Mouse (Mus musculus) lung, embryonic 16.5 days (tissue): ENCODE results near the gene Fgf22. TPM values are rescaled to one million over a fixed set of nuclear protein-coding genes. Genes with fewer than 3 reads are reported as not detected.

ENCODE experiments used
- ATAC-seq: fragments of 200-750 bp; cut with Nextera tagmentation; 2 replicates; pipeline ENCODE4 v1.8.0; 2017; ENCODE audit warnings: low read depth, mild to moderate bottlenecking, moderate library complexity
- H3K27ac ChIP-seq: fragments of 300-500 bp; sonication (generic); 2 replicates; pipeline ENCODE4 v1.5.1; 2014; ENCODE audit warnings: mild to moderate bottlenecking, control low read depth, low read length
- H3K27me3 ChIP-seq: fragments of 300-500 bp; sonication (generic); 2 replicates; pipeline ENCODE4 v1.6.1; 2014; ENCODE audit warnings: low read depth, low read length, mixed read lengths; ENCODE audit not compliant: control insufficient read depth, insufficient read depth
- H3K36me3 ChIP-seq: fragments of 300-500 bp; sonication (generic); 2 replicates; pipeline ENCODE4 v1.6.1; 2014; ENCODE audit warnings: low read length; ENCODE audit not compliant: control insufficient read depth, insufficient read depth
- H3K4me1 ChIP-seq: fragments of 300-500 bp; sonication (generic); replicated peaks from 2 replicates; pipeline ENCODE4 v1.6.1; 2014; ENCODE audit warnings: low read length, mixed read lengths; ENCODE audit not compliant: control insufficient read depth, insufficient read depth
- H3K4me2 ChIP-seq: fragments of 300-500 bp; sonication (generic); 2 replicates; pipeline ENCODE4 v1.6.1; 2014; ENCODE audit warnings: low read depth, low read length, control low read depth
- H3K4me3 ChIP-seq: fragments of 300-500 bp; sonication (generic); 2 replicates; pipeline ENCODE4 v1.5.1; 2014; ENCODE audit warnings: mild to moderate bottlenecking, low read length, control low read depth
- H3K9ac ChIP-seq: fragments of 300-500 bp; sonication (generic); 2 replicates; pipeline ENCODE4 v1.6.1; 2014; ENCODE audit warnings: low read length, control low read depth
- H3K9me3 ChIP-seq: fragments of 300-500 bp; sonication (generic); 2 replicates; pipeline ENCODE4 v1.6.1; 2016; ENCODE audit warnings: low read length; ENCODE audit not compliant: control insufficient read depth
- WGBS: fragments of 180-500 bp; shearing (Covaris S2); extraction: QIAGEN DNeasy Blood & Tissue Kit; methylation state at CpG from one replicate; pipeline ENCODE4 v1.1.7; 2014; 5-methylcytosine and 5-hydroxymethylcytosine counted together
- polyA plus RNA-seq: library from polyadenylated mRNA; unstranded; fragments of >200 nt; fragmentation: Nextera tagmentation; extraction: Ambion mirVana; gene quantifications from 2 replicates; pipeline ENCODE4 v1.2.1, GENCODE M21; 2015

Gene Fgf22
- polyA plus RNA-seq, 1 experiment from 2014 or later, result 0.11 TPM

DNA sequence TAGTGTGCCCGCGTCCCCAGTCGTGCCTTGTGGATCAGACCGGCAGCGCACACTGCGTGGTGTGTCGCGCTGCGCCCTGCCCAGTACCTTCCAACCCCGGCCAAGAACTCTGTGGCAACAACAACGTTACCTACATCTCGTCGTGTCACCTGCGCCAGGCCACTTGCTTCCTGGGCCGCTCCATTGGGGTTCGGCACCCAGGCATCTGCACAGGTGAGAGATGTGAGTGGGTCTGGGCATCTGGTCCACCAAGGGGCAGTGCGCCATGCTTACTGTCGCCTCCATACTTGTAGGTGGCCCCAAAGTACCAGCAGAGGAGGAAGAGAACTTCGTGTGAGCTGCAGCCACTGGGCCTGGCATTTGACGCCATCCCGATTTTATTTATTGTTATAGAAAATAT lies 26.3 kb downstream of the Fgf22 start:
- Histone ChIP-seq H3K27me3 (no peaks in the 10 kb centered on the region; the same call in 1 of the 2 replicates), H3K4me3 (peak overlapping the region; percentile 56), H3K27ac (peak overlapping the region; percentile 69; the same call in 1 of the 2 replicates), H3K4me1 (peaks cover 33% of the 10 kb centered on the region), H3K9me3 (no peaks in the 10 kb centered on the region), H3K36me3 (no peaks in the 10 kb centered on the region), H3K9ac (no peak overlapping the region; the same call in 1 of the 2 replicates), H3K4me2 (peak overlapping the region; percentile 92)
- ATAC-seq, result no peak
- 29% methylated on average over 21 of the region's 21 CpGs for WGBS

DNA sequence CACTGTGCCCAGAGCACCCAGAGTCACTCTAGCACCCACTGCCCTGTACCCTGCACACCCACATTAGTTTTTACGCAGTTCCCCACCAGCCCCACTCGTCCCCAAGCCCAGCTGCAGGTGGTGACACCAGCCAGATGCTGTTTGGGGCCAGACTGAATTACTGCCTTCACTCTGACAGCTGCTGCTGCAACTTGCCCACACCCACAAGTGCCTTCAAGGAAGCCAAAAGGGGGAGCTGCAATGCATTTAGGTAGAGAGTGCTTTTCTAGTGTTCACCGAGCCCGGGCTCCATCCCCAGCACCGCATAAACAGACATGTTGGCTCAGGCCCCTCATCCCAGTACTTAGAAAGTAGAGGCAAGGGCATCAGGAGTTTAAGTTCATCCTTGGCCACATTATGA lies 27.1 kb downstream of the Fgf22 start:
- no peak overlapping the region for H3K4me3 ChIP-seq
- no peak for ATAC-seq
- peaks cover 33% of the 10 kb centered on the region for H3K4me1 ChIP-seq
- H3K9me3 ChIP-seq, result no peaks in the 10 kb centered on the region
- H3K27me3 ChIP-seq, result no peaks in the 10 kb centered on the region; the same call in 1 of the 2 replicates
- no peak overlapping the region for H3K4me2 ChIP-seq
- 65% methylated on average over 5 of the region's 5 CpGs for WGBS
- no peak overlapping the region for H3K27ac ChIP-seq
- H3K36me3 ChIP-seq, result no peaks in the 10 kb centered on the region
- H3K9ac ChIP-seq, result no peak overlapping the region

DNA sequence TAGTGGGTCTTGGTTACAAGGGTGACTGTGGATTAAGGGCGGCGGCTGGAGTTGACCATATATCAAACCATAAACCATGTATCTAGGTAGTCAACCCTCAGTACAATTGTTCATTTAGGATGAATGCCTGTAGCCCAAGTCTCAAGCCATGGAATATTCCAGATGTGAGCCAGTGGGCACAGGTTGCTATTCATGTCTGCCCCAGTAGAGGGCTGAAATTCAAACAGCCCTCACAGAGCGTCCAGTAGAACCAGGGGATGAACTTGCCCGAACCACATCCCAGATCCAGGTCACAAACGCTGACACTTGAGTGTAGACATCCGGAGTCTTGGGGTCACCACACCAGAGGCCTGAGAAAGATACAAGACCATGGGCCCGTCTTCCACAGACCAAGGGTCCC lies 28.2 kb downstream of the Fgf22 start:
- H3K36me3 ChIP-seq, result no peaks in the 10 kb centered on the region
- no peaks in the 10 kb centered on the region for H3K9me3 ChIP-seq
- H3K27ac ChIP-seq, result no peak overlapping the region
- no peak overlapping the region for H3K9ac ChIP-seq
- H3K27me3 ChIP-seq, result no peaks in the 10 kb centered on the region; the same call in 1 of the 2 replicates
- H3K4me3 ChIP-seq, result no peak overlapping the region
- WGBS, result 60% methylated on average over 7 of the region's 7 CpGs
- H3K4me2 ChIP-seq, result no peak overlapping the region
- no peak for ATAC-seq
- peaks cover 25% of the 10 kb centered on the region for H3K4me1 ChIP-seq

DNA sequence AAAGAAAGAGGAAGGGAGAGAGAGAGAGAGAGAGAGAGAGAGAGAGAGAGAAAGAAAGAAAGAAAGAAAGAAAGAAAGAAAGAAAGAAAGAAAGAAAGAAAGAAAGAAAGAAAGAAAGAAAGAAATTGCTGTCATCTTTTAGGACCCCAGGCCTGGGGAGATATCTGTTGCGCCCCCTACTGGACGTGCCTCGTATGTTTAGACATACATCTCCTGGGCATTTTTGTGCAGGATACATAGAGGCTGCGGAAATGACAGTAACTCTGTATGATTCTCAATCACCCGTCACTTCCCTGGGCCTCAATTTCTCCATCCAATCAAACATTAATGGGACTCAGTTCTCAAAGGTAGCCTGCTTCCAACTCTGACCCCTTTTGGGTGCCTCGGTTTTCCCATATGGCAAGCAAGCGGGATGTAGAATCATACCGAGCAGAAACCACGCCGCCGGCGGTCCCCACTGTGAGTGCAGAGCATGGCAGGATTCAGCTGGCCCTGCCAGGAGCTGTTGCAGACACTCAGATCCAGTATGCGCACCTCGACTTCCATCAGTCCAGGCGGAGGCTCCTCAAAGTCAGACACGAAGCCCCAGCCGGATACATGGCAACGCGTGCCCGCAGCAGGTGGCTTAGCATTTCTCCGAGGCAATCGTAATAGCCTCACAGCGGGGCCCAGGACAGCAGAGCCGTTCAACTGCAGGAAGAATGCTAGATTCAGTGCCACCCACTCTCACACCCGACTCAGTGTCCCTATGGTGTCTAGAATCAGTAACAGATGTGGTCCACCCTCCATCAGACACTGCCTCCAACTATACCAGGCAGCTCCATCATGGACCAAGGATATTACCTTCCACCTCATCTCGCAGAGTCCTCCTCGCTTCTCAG lies 29.3 kb downstream of the Fgf22 start:
- no peak for ATAC-seq
- Histone ChIP-seq H3K4me3 (no peak overlapping the region), H3K9me3 (no peaks in the 10 kb centered on the region), H3K27ac (no peak overlapping the region), H3K9ac (no peak overlapping the region), H3K4me2 (no peak overlapping the region), H3K36me3 (no peaks in the 10 kb centered on the region), H3K4me1 (peaks cover 14% of the 10 kb centered on the region), H3K27me3 (no peaks in the 10 kb centered on the region; the same call in 1 of the 2 replicates)
- 38% methylated on average over 27 of the region's 27 CpGs for WGBS

DNA sequence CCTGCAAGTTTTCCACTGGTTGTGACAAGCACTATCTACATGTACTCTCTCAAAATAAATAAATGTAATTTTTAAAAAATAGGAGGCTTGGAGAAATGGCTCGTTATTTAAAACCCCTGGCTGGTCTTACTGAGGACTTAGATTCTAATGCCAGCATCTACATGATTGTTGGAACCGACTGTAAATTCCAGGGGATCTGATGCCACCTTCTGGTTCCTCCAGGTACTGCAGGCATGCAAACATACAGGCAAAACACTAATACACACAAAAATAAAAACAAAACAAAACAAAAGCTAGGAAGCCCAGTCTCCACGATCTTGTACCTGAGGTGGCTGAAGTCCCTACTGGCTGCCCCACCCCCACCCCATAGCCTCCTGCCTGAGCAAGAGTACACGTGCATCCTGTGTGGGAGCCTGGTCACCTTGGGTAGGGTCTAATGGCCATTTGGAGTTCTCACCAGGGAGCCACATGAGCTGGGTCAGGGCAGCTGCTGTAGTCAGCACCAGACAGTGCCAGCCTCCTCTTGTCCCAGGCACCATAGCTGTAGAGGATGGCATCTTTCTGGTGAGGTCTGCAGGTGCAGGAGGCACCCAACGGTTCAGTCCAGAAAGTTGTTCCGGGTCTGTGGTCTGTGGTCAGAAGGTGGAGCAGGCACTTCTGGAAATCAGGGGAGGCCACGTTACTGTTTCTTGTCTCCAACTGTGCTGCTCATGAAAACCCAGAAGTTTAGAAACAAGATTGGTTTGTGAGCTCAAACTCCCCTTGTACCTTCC lies 33.7 kb downstream of the Fgf22 start:
- no peak overlapping the region for H3K27ac ChIP-seq
- no peaks in the 10 kb centered on the region for H3K27me3 ChIP-seq
- no peak overlapping the region for H3K4me3 ChIP-seq
- no peak overlapping the region for H3K4me2 ChIP-seq
- 33% methylated on average over 7 of the region's 7 CpGs for WGBS
- no peaks in the 10 kb centered on the region; the same call in 1 of the 2 replicates for H3K4me1 ChIP-seq
- no peaks in the 10 kb centered on the region for H3K36me3 ChIP-seq
- no peak overlapping the region for H3K9ac ChIP-seq
- ATAC-seq, result no peak
- H3K9me3 ChIP-seq, result no peaks in the 10 kb centered on the region

DNA sequence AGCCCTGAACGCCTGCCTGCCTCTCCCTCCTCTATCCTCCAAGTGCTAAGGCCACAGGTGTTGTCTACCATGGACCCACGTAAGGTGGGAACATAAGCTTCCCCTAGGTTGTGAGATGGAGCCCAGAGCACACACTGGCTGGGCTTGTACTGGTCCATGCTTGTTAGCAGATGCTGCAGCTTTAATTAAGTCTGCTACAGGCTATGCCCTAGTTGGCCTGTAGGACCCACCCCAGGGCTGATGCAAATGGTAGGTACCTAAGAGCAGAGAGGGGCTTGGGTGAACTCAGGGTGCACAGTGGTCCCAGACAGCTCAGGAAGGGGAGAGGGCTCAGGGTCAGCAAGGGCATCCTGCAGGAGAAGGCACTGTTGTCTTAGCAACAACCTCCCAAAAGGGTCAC lies 34.7 kb downstream of the Fgf22 start:
- H3K9ac ChIP-seq, result no peak overlapping the region

DNA sequence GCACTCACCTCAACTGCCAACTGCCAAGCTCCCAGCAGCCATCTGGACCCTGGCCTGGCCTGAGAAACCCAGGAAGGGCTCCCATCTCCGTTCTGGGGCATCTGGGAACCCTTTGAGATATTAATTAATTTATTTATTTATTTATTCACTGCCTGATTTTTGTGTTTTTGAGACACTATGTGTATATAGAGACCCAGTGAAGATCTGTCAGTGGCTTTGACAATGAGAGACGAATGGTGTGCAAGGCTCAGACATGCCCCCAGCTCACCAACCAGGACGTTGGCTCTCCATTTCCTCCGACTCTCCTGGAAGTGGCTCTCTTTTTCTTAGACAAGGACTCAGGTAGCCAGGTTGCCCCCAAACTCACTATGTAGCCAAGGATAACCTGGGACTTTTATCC lies 36.0 kb downstream of the Fgf22 start, which contains the start of gene Prss57:
Gene Prss57, minus strand, starts transcription at position 101 of the 400 bp plus-strand sequence.
- no peak within 1 kb of the TSS for H3K9ac ChIP-seq
- no peaks in the 10 kb centered on the region for H3K36me3 ChIP-seq
- H3K27ac ChIP-seq, result no peak within 1 kb of the TSS
- WGBS, result 74% methylated on average over 4 of the region's 4 CpGs
- H3K9me3 ChIP-seq, result no peaks in the 10 kb centered on the region
- no peaks in the 10 kb centered on the region for H3K27me3 ChIP-seq
- no peak within 1 kb of the TSS for H3K4me2 ChIP-seq
- H3K4me3 ChIP-seq, result no peak within 1 kb of the TSS
- peaks cover 12% of the 10 kb centered on the region for H3K4me1 ChIP-seq
- no peak for ATAC-seq

More for the DNA sequence above, 34.7 kb downstream of the Fgf22 start:
- H3K36me3 ChIP-seq, result no peaks in the 10 kb centered on the region
- H3K9me3 ChIP-seq, result no peaks in the 10 kb centered on the region
- no peak overlapping the region for H3K4me2 ChIP-seq
- no peak for ATAC-seq
- no peak overlapping the region for H3K27ac ChIP-seq
- peaks cover 7% of the 10 kb centered on the region for H3K4me1 ChIP-seq
- no peak overlapping the region for H3K4me3 ChIP-seq
- 43% methylated on average over 2 of the region's 2 CpGs for WGBS
- no peaks in the 10 kb centered on the region for H3K27me3 ChIP-seq

DNA sequence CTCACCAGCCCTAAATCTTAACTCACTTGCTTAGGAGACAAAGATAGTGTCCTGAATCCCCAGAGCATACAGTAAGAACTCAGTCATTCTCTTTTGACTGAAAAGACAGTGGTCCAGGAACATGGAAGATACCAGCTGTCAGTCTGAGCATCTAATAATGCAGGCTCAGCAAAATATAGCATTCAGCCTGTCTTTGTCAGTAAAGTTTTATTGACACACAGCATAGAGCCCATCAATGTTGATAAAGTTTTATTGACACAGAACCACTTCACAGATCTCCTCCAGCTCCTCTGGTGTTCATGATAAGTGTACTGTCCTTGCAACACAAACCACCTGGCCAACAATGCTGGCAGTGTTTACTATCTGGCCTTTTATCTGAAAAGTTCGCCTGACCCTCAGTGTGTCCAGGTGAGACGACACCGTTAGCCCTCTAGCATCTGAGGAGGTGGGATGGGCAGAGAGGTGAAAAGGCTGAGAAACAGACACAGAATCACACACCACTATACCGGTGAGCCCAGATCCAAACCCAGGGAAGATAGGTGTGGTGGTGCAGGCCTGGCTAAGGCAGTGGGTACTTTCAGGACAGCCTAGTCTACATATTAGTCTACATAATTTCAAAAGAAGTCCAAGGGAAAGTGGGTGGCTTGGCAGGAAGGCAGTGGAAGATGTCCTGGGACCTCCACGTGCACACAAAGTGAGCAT lies 37.6 kb downstream of the Fgf22 start:
- no peak for ATAC-seq
- no peak overlapping the region for H3K4me3 ChIP-seq
- peaks cover 12% of the 10 kb centered on the region for H3K4me1 ChIP-seq
- H3K9ac ChIP-seq, result no peak overlapping the region
- 62% methylated on average over 5 of the region's 5 CpGs for WGBS
- H3K4me2 ChIP-seq, result no peak overlapping the region
- no peaks in the 10 kb centered on the region for H3K27me3 ChIP-seq
- no peaks in the 10 kb centered on the region for H3K9me3 ChIP-seq
- no peaks in the 10 kb centered on the region for H3K36me3 ChIP-seq
- no peak overlapping the region for H3K27ac ChIP-seq
